Mouse (Mus musculus) intestine, postnatal 0 days (tissue): ENCODE results near the gene Bag1. TPM values are rescaled to one million over a fixed set of nuclear protein-coding genes. Genes with fewer than 3 reads are reported as not detected.
"Not testable (repeated sequence)": the region's sequence is repeated elsewhere in the genome, so short reads cannot be mapped to it uniquely, and the experiment has no call there.

ENCODE experiments used
- ATAC-seq: fragments of 200-750 bp; cut with Nextera tagmentation; 2 replicates; pipeline ENCODE4 v1.8.0; 2017; ENCODE audit warnings: mild to moderate bottlenecking, moderate TSS enrichment, moderate library complexity
- H3K27ac ChIP-seq: fragments of 300-500 bp; sonication (generic); 2 replicates; pipeline ENCODE4 v1.5.1; 2014; ENCODE audit warnings: mild to moderate bottlenecking, low read depth, low read length, moderate library complexity
- H3K27me3 ChIP-seq: fragments of 300-500 bp; sonication (generic); replicated peaks from 2 replicates; pipeline ENCODE4 v1.6.1; 2014; ENCODE audit warnings: low read length, mixed read lengths; ENCODE audit not compliant: control insufficient read depth, insufficient read depth
- H3K36me3 ChIP-seq: fragments of 300-500 bp; sonication (generic); 2 replicates; pipeline ENCODE4 v1.6.1; 2014; ENCODE audit warnings: mild to moderate bottlenecking, moderate library complexity; ENCODE audit not compliant: control insufficient read depth, insufficient read depth
- H3K4me1 ChIP-seq: fragments of 300-500 bp; sonication (generic); replicated peaks from 2 replicates; pipeline ENCODE4 v1.6.1; 2014; ENCODE audit warnings: antibody characterized with exemption, low read length, mixed read lengths; ENCODE audit not compliant: control insufficient read depth, insufficient read depth
- H3K4me2 ChIP-seq: fragments of 300-500 bp; sonication (generic); replicated peaks from 2 replicates; pipeline ENCODE4 v1.6.1; 2014; ENCODE audit warnings: low read depth, mild to moderate bottlenecking, moderate library complexity
- H3K4me3 ChIP-seq: fragments of 300-500 bp; sonication (generic); 2 replicates; pipeline ENCODE4 v1.5.1; 2014; ENCODE audit warnings: low read depth, low read length
- H3K9ac ChIP-seq: fragments of 300-500 bp; sonication (generic); 2 replicates; pipeline ENCODE4 v1.6.1; 2014; ENCODE audit warnings: mild to moderate bottlenecking, low read depth, low read length
- H3K9me3 ChIP-seq: fragments of 300-500 bp; sonication (generic); 2 replicates; pipeline ENCODE4 v1.6.1; 2016; ENCODE audit warnings: mixed run types; ENCODE audit not compliant: control insufficient read depth
- CTCF ChIP-seq: sonication (generic); IDR thresholded peaks from 2 replicates; pipeline ENCODE4 v1.5.1; 2016; ENCODE audit warnings: low read depth, mild to moderate bottlenecking, control low read depth, antibody characterized with exemption, moderate library complexity
- WGBS: fragments of 180-500 bp; shearing (Covaris S2); extraction: QIAGEN DNeasy Blood & Tissue Kit; methylation state at CpG from one replicate; pipeline ENCODE4 v1.1.7; 2014; 5-methylcytosine and 5-hydroxymethylcytosine counted together
- polyA plus RNA-seq: library from polyadenylated mRNA; unstranded; fragments of >200 nt; fragmentation: Nextera tagmentation; extraction: Ambion mirVana; gene quantifications from 2 replicates; pipeline ENCODE4 v1.2.1, GENCODE M21; 2015

Bag1 gene
- polyA plus RNA-seq, 1 experiment from 2014 or later: 138 TPM

DNA sequence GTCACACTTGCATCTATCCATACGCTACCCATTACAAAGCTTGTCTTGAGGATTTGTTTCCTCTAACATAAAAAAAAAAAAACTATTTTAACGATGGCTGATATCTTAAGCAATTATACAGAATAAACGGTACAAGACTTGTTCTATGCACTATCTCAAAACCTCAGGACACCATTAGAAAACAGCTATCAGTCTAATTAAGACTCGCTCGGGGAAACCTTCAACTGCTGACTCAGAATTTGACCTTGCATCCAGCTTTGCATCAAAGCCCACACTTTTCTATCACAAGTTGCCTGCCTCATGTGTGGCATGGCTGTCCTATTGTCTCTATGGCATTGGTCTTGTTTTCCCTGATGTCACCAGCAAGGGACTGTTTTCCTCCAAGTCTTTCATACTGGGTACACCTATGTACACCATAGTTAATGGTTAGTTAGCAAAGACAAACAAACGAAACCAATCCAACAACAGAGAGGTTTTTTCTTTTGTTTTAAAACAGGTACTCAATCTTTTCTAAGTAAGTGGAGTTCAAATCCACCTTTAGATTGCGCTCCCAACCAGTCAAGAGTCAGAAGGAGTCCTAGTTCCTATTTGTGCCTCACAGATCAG is 1.5 kb downstream of the Bag1 start:
- Histone ChIP-seq H3K9me3 (no peaks in the 10 kb centered on the region), H3K36me3 (peaks cover 32% of the 10 kb centered on the region), H3K4me2 (peak overlapping the region; percentile 75), H3K4me3 (peak overlapping the region; percentile 81; the same call in 1 of the 2 replicates), H3K27me3 (no peaks in the 10 kb centered on the region), H3K4me1 (peaks cover 8% of the 10 kb centered on the region; the same call in 1 of the 2 replicates), H3K9ac (0 out of 2 replicates have a peak overlapping the region, but pooled peaks have one; percentile 87), H3K27ac (no peak overlapping the region)
- WGBS: 65% methylated on average over 7 of the region's 7 CpGs
- TF ChIP-seq CTCF: no peak
- ATAC-seq: no peak

DNA sequence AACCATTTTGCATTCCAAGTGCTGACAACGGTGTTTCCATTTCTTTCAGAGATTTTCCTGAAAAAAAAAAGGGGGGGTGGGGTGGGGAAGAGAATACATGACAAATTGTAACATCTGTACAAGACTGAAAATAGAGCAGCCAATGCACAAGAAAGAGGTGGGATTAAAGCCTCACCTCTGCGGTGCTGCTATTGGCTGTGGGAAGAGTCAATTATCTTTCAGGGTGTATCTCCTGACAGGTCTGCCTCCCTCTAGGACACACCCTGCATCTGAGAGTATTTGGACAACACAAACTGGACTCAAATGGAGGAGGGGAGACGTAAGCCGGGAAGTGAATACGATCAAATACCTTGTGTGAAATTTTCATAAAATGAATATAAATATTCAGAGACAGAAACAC is 4.4 kb downstream of the Bag1 start:
- WGBS: 98% methylated on average over 5 of the region's 5 CpGs
- peaks cover 52% of the 10 kb centered on the region for H3K36me3 ChIP-seq

DNA sequence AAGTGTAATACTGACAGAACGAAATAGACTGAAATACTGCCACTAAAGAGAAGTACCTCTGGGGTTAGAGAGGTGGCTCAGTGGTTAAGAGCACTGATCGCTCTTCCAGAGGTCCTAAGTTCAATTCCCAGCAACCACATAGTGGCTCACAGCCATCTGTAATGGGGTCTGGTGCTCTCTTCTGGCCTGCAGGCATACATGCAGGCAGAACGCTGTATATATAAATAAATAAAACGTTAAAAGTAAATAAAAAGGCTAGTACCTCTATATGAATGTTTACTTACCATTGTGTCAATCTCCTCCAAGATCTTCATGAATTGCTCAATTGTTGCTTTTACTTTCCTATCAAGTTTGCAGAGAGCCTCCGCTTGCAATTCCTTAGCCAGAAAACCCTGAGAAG is 9.3 kb downstream of the Bag1 start:
- H3K9me3 ChIP-seq: no peaks in the 10 kb centered on the region
- H3K4me2 ChIP-seq: no peak overlapping the region
- no peak overlapping the region for H3K9ac ChIP-seq
- 90% methylated on average over 5 of the region's 5 CpGs for WGBS
- no peaks in the 10 kb centered on the region for H3K27me3 ChIP-seq
- no peaks in the 10 kb centered on the region for H3K4me1 ChIP-seq
- TF ChIP-seq CTCF: no peak
- H3K36me3 ChIP-seq: peaks cover 86% of the 10 kb centered on the region
- H3K27ac ChIP-seq: no peak overlapping the region
- no peak for ATAC-seq
- no peak overlapping the region for H3K4me3 ChIP-seq

More for the DNA sequence above, 4.4 kb downstream of the Bag1 start:
- H3K9me3 ChIP-seq: no peaks in the 10 kb centered on the region
- H3K9ac ChIP-seq: no peak overlapping the region
- no peak for TF ChIP-seq CTCF
- H3K27me3 ChIP-seq: no peaks in the 10 kb centered on the region
- H3K4me3 ChIP-seq: no peak overlapping the region
- peaks cover 3% of the 10 kb centered on the region; the same call in 1 of the 2 replicates for H3K4me1 ChIP-seq
- no peak overlapping the region for H3K4me2 ChIP-seq
- H3K27ac ChIP-seq: no peak overlapping the region
- no peak for ATAC-seq

DNA sequence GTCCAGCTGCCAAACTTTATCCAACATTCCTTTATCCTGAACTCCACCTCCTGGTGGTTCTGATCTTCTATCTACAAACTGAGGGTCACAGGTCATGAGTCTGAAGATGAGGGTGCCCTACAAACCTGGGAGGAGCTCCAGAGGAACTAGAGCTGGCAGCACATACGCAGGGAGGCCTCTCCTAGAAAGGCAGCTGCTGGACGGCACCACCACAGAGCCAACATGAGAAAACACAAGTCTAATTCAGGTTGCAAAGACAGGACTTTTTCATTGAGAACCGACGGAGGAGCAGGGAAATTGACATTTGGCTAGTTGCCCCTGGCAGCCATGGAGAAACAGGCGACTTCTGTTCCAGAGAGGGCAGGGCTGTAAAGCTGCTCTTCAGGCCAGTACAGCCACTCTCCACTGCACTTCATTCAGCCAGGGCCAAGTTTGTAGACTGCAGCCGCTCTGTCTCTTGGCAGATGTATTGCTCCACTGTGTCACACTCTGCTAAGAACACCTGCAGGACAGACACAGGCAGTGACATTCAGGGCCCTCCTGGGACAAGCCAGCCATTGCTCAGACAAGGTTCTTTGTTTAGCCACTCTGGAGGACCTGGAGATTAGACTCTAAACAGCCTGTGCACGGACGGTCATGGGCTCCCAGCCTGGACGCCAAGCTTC is 11.8 kb downstream of the Bag1 start:
- 89% methylated on average over 9 of the region's 9 CpGs for WGBS
- Histone ChIP-seq H3K27me3 (no peaks in the 10 kb centered on the region), H3K36me3 (peaks cover 80% of the 10 kb centered on the region), H3K9ac (no peak overlapping the region), H3K9me3 (no peaks in the 10 kb centered on the region), H3K27ac (no peak overlapping the region), H3K4me1 (no peaks in the 10 kb centered on the region), H3K4me2 (no peak overlapping the region), H3K4me3 (no peak overlapping the region)
- no peak for ATAC-seq
- TF ChIP-seq CTCF: no peak

DNA sequence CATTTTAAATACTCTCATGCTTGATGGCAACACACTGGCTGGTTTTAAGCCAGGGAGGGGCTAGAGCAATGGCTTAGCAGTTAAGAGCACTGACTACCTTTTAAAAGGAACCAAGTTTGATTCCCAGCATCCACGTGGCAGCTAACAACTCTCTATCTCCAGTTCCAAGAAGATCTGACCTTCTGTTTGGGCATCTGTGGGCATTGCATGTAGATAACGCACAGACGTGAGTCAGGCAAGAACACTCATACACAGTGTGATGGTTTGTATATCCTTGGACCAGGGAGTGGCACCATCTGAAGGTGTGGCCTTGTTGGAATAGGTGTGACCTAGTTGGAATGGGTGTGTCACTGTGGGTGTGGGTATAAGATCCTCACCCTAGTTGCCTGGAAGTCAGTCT is 13.7 kb downstream of the Bag1 start:
- ATAC-seq, H3K9ac ChIP-seq, H3K4me1 ChIP-seq, H3K4me2 ChIP-seq, H3K27me3 ChIP-seq, H3K4me3 ChIP-seq, H3K9me3 ChIP-seq, H3K27ac ChIP-seq: not testable (repeated sequence)
- WGBS: 71% methylated on average over 3 of the region's 3 CpGs
- peaks cover 62% of the 10 kb centered on the region for H3K36me3 ChIP-seq

DNA sequence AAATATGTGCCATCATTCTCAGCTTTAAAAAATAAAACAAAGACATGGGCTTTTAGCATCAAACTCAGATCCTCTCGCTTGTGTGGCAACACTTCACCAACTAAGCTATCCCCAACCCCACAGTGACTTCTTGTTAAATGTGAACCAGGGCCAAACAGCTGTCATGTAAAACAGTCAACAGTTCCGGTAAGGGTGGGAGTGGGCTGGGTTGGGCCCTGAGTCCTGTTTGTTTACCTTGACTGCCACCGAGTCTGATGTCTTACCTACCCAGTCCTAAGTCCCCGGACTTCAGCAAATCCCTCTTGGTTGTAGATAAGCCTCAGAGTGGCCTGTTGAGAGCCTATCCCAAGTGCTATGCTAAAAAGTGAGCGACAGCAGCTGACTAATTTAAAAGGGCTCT is 14.4 kb downstream of the Bag1 start:
- Histone ChIP-seq H3K4me3 (no peak overlapping the region), H3K4me1 (no peaks in the 10 kb centered on the region), H3K9me3 (no peaks in the 10 kb centered on the region), H3K4me2 (no peak overlapping the region), H3K27ac (no peak overlapping the region), H3K9ac (no peak overlapping the region), H3K36me3 (peaks cover 55% of the 10 kb centered on the region), H3K27me3 (no peaks in the 10 kb centered on the region)
- WGBS: 62% methylated on average over 5 of the region's 5 CpGs
- no peak for ATAC-seq
- TF ChIP-seq CTCF: no peak
